Mouse (Mus musculus) lung, postnatal 36 days (tissue): Measurements from ENCODE around the gene Proser3.

Experiments
- DNase-seq: peaks from one replicate; pipeline ENCODE4 v3.0.0; 2022; ENCODE audit warnings: mixed read lengths

Gene Proser3

GRCm38 (mm10) chr7:30572969-30573368 lies 20.9 kb upstream of the Proser3 start:
- peak; percentile 56 for DNase-seq

- DNase-seq = no peak
Observed at GRCm38 (mm10) chr7:30572389-30572788, 20.3 kb upstream of the Proser3 start.

GRCm38 (mm10) chr7:30567555-30567954 lies 15.5 kb upstream of the Proser3 start:
- no peak for DNase-seq

GRCm38 (mm10) chr7:30566033-30566432 lies 13.9 kb upstream of the Proser3 start:
- no peak for DNase-seq

- no peak for DNase-seq
Observed at GRCm38 (mm10) chr7:30564970-30565571, 13.0 kb upstream of the Proser3 start, which contains the start of gene Igflr1. Igflr1 (plus strand) TSS chr7:30565427.

- no peak for DNase-seq
Observed at GRCm38 (mm10) chr7:30563906-30564280, 11.8 kb upstream of the Proser3 start.

- peak; percentile 99 for DNase-seq
Observed at GRCm38 (mm10) chr7:30563117-30563905, 11.2 kb upstream of the Proser3 start, which contains the start of the genes U2af1l4, Gm49396 and Psenen. U2af1l4 (plus strand) TSS chr7:30563301. Gm49396 (plus strand) TSS chr7:30563344. Psenen (minus strand) TSS chr7:30563627.

GRCm38 (mm10) chr7:30562526-30563116 lies 10.5 kb upstream of the Proser3 start:
- DNase-seq = no peak

- DNase-seq = no peak
Observed at GRCm38 (mm10) chr7:30560296-30560695, 8.2 kb upstream of the Proser3 start.

- peak; percentile 100 for DNase-seq
Observed at GRCm38 (mm10) chr7:30559443-30559954, 7.4 kb upstream of the Proser3 start, which contains the start of gene Lin37. Lin37 (minus strand) TSS chr7:30559838.

- DNase-seq = no peak
Observed at GRCm38 (mm10) chr7:30558656-30559442, 6.8 kb upstream of the Proser3 start.

- DNase-seq = no peak
Observed at GRCm38 (mm10) chr7:30557901-30558514, 5.9 kb upstream of the Proser3 start.

GRCm38 (mm10) chr7:30556894-30557536 lies 4.9 kb upstream of the Proser3 start:
- no peak for DNase-seq

- DNase-seq = no peak
Observed at GRCm38 (mm10) chr7:30553810-30554584, 1.9 kb upstream of the Proser3 start.

GRCm38 (mm10) chr7:30553021-30553589 lies 1.0 kb upstream of the Proser3 start:
- peak; percentile 35 for DNase-seq

- peak; percentile 85 for DNase-seq
Observed at GRCm38 (mm10) chr7:30551445-30552101, 526 bp downstream of the Proser3 start.

- DNase-seq = no peak
Observed at GRCm38 (mm10) chr7:30550603-30551002, 1.5 kb downstream of the Proser3 start.

GRCm38 (mm10) chr7:30549880-30550279 lies 2.2 kb downstream of the Proser3 start:
- DNase-seq = no peak

- DNase-seq = no peak
Observed at GRCm38 (mm10) chr7:30544327-30544726, 7.8 kb downstream of the Proser3 start.

GRCm38 (mm10) chr7:30540572-30540971 lies 11.5 kb downstream of the Proser3 start:
- DNase-seq = no peak
